Mouse (Mus musculus) c-Kit-negative CD71-positive TER-119-positive erythroid progenitor cells, embryonic 14.5 days (primary cell): Measurements from ENCODE around the gene Prkce.

Experiments used
- DNase-seq: peaks from one replicate; pipeline ENCODE4 v3.0.0-alpha.2; 2013; ENCODE audit warnings: low read depth, low spot score

The Prkce gene

DNA sequence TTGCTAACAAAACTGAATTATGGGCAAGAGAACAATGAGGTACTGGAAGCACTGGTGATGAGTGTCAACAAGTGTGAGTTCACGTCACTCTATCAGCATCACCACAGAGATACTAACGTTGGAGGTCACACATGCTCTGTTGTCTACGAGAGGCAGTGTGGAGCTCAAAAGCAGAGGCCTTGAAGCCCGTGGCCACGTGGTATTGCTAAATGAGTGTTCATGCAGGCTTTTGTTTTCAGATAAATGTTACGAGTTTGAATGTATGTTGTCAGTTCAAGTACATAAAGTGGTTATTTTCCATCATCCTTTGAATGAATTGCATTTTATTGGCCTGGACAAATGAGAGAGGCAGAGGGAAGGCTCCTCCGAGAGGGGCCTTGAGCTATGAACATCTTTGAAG lies 276.3 kb downstream of the Prkce start:
- DNase-seq = no peak

DNA sequence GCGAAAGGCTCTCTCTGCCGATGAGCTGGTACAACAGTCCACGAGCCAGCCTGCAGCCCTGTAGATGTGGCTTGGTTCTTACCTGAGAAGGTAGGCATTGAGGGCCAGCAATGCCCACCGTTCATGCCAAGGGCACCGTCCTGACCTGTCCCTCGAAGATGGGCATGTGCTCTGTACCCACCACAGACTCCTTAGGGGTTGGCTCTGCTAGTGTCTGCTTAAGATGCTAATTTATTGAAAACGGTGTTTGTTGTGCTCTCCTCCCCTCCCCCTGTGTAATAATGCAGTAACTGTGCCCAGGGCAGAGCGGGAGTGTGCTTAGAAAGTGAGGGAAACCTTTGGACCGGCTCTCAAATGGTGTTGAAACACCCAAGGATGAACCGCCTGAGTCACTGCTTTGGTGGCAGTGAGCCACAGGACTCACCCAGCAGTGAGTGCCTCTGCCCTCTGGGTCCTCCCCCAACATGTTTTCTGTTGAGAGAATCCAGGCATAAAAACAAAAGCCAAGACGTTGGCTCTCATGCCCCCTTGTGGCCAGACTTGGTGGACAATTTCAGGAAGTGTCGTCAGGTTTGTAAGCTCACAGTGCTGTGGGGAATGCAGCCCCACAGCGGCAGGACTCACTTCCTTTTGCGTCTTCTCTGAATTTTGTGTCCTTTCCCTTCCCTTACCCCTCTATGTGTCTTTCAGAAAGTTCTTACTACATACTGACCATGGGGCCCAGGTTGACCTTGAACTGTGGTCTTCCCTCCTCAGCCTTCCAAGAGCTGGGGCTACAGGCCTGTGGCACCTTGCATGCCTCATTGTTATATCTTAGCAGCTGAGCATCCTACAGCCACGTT lies 277.2 kb downstream of the Prkce start:
- peak; percentile 4 for DNase-seq

DNA sequence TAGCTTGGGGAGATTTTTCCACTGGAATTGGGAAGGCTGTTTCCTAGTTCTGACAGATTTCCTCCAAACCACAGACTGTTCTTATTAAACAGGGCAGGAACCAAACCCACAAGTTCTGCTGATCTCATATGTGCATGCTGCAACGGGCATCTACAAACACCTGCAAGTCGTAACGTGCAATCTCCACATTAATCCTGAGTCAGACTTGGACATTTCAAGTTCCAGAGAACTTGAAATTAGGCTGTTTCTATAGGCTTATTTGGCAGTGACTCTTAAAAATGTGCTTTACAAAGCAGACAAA lies 277.8 kb downstream of the Prkce start:
- DNase-seq = no peak

DNA sequence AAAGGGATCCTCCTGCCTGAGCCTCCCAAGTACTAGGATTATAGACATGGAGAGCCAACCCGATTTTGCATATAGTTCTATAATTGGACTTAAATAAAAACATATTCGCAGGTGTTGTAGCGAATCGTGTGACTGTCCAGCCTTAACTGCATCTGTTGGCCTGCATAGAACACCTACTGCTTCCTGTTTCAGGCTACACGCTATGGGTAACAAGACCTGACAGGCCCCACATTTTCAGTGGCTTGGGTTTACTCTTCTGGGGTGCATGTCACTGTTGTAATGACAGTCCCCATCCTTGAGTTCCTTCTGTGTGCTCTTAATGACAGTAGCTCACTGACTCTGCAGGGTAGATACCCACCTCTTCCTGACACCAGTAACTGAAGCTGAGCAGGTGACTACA lies 278.3 kb downstream of the Prkce start:
- no peak for DNase-seq

DNA sequence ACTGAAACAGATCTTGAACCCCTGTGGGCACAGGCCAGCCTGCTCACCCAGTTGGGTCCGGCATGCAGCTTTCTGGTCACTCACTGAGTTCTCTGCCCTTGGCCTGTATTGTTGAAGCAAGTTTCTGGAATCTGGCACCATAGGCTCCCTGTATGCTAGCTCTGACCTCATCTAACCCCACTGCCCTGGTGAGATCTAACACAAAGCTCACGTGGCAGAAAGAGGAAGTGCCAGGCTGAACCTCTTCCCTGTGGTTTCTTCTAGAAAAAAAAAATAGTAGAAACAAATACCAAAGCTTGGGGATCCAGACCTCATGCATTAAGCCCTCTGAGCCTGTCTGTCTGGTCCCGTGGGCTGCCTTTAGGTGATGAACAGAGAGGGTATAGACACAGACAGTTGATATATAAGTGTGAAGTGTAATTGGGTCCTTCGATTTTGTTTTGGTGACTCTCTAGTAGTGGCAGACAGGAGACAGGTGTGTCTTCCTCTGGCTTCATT lies 279.6 kb downstream of the Prkce start:
- no peak for DNase-seq

DNA sequence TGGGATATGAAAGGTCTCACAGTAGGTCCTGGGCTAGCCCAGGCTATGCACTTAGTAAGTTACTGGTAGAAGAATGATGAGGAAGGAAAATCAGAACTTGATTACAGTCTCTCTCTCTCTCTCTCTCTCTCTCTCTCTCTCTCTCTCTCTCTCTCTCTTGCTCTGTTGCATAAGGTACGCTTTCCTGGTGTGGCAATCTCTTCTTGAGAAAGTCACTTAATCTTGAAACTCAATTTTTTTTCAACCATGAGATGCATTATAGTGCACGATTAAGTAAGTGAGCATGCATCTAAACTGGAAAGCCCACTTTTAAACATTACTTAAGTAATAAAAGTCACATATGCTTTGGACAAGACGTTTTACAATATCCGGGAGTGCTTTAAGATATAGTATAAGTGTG lies 285.3 kb downstream of the Prkce start:
- DNase-seq = no peak

DNA sequence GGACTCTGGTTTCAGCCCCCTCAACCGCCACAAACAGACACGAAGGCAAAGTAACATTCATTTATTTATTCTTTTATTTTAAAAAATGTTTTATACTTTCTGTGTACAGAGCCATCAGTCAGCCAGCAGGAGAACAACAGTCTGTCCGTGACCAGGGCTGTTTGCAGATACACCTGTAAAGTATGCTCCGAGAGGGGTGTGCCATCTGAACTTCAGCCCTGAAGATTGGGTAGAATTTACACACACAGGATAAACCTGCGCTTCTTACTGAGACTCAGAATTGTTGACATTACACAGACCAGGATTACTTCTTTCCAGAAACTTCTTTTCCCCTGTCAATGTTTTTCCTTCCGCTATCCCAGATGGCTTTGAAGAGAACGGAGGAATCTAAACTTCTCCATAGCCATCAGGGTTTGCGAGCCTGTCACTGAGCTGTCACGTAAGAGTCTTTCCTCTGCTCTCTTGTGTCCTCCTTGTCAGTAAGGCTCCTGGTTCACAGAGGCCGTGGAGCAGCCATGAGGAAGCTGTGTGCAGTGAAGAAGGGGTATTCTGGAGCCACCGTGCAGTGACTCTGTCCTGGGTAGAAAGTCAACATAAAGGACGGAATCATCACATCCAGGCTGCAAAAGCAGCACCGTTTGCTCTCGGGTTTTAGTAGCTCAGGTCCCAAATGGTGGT lies 286.2 kb downstream of the Prkce start:
- no peak for DNase-seq

DNA sequence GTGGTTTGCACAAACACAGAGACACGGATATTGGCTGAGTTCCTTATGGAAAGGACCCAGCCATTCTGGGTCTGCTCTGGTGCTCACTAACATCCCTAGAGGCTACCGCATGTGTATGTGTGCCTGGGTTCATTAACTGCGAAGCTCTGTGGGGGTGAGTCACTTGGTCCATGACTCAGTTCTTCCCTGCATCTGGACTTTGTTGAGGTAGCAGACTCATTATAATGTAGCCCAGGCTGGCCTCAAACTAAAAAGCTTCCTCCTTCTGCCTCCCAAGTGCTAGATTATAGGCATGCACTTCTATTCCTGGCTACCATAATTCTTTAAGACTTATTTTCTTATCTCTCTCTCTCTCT lies 286.7 kb downstream of the Prkce start:
- DNase-seq = no peak

DNA sequence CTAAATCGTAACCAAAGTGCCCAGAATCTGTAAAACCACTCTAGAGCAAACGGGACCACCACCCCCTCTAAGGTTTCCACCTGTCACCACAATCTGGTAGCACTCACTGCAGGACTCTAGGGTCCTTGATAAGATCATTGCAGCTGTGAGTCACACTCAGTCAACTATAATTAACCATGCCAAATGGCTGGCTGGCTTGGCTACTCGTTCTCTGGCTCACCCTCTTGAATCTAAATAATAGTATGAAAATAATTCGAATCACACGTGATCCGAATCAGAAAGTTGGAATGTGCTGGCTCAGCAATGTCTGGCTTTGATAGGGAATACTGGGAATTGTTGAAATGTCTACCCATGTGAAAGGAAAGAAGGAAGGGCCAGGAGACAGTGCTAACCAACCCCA lies 288.9 kb downstream of the Prkce start:
- no peak for DNase-seq

DNA sequence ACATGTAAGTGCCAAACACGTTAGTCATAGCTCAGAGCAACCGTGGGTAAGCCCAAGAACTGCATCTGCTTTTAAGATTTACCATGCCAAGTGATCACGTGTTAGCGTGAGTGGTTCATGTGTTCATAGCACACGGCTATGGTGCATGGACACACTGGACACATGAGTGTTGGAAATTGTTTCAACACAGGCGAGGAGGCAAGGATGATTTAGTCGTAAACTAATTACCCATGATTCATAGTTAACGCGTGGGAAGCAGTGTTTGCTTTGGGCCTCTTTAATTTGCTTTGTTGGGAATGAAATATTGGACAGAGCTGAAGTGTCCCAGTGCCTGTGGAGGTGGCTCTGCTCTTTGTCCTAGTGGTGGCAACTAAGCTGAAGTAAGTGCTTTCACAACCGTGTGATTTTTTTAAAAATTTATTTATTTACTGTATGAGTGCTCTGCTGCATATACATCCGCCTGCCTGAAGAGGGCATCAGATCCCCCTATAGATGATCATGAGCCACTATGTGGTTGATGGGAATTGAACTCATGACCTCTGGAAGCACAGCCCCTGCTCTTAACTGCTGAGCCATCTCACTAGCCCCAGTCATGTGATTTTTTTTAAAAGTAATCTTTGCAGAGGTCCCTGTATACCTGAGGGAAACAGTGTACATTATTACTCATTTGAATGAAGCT lies 290.9 kb downstream of the Prkce start:
- no peak for DNase-seq

DNA sequence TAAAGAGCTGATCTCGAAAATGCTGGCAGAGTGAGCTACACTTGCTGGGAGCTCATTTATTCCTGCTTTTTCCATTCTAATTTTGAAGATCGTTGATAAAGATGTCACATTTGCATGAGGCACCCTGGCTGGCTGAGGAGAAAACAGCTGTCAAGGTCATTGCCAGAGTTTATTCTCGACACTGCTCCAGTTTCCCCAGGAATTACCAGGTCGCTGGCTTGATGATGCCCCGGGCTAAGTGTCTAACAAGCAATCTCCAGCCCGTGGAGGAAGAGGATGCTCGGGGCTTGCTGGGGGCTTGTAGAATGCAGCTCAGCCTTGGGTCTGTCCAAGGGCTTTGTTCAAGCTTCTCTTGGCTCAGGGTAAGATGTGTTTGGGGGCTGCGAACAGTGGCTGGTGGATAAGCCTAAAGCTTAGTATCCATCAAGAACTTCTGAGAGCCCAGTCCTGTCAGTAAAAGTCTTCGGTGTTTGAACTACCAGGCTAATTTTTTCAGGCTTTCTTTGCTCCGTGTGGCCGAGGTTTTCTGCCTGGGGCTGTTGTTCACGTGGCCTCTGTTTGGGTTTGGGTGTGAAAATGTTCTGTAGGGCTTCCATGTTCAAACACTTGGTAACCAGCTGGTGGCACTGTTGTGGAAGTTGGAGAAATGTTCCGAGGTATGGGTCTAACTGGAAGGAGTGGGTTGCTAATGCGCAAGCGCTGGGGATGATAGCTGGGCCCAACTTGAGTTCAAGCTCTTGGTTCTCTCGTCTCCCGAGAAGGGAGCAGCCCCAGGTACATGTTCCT lies 293.3 kb downstream of the Prkce start:
- no peak for DNase-seq

DNA sequence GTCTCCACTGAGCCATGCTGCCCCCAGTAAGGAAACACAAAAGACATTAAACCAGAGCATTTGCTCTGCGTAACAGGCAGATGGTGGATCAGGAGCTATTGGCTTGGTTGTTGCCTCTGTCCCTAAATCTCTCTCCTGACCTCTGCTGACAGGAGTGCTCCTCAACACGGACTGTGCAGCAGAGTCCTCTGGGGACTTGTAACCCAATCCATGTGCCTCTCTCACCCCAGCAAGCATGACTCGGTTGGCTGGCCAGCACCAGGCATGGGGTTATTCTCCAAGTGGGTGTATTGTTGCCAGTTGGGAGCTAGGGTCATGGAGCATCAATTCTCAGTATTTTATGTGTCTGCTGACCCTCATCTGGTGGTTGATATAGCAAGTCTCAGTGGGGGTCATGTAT lies 295.8 kb downstream of the Prkce start:
- DNase-seq = no peak

DNA sequence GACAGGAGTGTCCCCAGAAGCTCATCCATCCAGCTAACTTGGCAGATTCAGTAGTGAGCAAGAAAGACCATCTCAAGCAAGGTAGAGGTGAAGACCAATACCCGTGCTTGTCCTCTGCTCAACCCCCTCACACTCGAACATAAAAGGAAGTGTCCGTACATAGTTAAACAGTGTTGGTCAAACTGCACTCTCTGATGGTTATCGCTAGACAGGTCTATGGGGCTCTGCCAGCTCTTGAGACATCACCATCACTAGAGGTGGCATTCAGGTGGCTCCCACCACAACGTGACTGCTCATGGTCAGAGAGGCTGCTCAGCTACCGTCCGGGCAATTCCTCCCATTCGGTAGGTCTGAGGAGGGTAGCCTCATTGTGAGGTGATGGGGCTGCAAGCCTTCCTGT lies 296.6 kb downstream of the Prkce start:
- no peak for DNase-seq

DNA sequence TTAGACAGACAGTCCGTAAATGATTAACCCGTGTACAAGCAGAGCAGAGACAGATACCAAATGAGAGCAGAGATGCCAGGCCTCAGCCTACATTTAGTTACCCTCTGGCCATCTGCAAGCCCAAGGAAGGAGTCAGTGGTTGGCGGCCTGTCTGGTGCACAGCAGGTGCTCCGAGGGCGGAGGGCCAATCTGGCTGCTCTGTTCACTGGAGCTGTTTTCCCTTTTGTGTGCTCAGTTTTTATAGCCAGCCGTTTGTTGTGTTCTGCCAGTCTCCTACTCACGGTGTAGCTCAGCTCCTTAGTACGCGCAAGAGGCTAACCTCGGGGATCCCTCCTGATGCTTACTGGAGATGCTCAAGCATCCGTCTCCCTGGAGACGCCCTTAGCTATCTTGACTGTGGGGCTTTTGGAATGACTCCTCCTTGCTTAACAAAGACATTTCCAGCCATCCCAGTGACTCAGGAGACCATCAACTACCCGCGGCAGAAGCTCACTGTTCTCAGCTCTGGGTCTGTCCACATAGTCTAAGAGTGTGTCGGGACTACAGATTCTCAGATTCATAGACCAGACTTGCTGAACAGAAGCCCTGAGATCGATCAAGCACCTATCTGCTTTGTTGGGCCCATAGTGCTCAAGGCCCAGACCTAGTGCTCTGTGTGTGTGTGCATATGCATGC lies 297.2 kb downstream of the Prkce start:
- DNase-seq = no peak

DNA sequence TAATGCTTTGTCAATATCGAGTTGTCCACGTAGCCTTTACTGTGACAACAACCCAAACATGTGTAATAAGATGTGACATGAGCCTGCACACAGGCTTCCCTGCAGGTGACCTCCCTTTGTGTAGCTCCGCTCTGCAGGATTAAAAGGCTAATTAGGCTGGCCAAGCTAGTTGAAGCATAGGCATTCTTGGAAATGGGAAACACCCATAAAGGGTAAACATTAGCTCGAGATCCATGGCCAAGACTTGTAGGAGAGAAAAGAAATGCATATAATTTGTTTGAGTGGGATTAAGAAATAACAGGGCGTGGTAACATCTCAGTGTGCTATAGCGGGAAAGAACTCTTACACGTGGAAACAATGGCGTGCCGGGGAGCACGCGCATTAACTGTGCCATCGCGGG lies 298.3 kb downstream of the Prkce start:
- DNase-seq = no peak

DNA sequence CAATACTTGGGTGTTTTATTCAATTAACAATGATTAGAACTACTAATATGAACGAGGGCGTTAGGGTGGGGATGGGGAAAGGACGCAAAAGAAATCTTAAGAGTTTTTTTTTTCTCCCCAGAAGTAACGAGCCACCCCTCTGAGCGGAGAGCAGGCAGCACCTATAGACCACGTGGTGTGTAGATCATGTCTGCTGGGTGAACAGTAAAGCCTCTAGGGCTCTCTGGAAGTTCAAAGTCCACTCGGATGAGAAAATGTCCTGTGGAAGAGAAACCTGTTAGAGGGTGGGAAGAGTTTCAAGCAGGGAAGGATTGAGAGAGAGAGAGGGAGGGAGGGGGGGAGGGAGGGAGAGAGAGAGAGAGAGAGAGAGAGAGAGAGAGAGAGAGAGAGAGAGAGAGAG lies 298.8 kb downstream of the Prkce start:
- DNase-seq = no peak

DNA sequence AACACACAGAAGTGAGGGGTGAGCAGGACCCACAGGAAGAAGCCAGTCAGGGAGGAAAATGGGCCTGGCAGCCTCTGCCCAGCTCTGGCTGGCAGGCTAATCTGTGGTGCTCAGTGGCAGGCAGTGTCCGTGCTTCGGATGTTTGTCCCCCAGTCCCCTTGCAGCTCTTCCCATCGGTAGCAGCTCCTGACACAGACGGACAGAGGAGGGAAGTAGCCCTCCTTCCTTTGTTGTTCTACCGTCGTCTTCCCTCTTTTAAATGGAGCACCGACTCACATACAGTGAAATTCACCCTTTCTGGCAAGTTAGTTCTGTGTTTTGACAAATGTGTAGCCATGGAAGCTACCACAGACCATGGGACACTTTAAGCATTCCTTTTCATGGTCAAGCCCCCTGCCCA lies 299.3 kb downstream of the Prkce start:
- no peak for DNase-seq

DNA sequence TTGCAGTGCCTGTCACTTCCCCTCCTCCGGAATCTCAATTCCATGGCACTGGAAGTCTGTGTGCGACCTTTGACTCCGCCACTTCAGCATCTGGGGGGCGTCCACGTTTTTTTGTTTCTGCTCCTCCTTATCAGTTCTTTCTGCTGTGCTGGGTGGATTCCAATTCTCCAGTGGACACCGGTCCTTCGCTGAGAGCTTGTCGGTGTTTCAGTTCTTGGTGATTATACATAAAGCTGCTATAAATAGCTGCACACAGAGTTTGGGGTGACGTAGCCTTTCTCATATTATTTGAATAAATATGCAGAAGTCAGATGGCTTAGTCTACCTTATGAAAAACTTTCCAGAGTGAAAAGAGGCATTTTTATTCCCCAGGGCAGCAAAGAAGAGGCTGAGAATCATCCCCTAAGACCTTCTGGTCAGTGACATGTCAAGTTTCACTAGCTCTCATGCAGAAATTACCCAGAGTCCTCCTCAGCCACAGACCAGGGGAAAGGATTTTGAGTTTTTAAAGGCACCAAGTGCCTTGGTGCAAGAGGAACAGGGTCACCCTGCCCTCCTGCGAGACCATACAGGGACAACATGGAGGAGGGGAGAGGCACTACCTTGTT lies 299.8 kb downstream of the Prkce start:
- DNase-seq = no peak

DNA sequence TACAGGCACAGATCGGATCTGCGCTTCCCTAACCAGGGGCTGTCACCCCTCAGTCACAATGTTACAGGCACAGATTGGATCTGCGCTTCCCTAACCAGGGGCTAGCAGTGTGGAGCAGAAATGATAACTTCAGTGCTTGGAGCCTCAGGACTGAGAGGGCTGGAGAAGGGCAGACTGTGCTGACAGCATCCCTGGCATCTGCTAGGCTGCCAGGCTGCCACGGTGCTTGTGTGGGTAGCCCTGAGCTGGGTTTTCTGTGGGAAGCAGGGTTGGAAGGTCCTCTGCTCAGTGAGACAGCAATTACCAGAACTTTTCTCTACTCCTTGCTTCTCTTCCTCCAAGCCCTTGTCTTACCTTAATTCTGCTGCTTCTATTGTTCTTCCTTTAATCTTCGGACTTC lies 300.4 kb downstream of the Prkce start:
- no peak for DNase-seq

DNA sequence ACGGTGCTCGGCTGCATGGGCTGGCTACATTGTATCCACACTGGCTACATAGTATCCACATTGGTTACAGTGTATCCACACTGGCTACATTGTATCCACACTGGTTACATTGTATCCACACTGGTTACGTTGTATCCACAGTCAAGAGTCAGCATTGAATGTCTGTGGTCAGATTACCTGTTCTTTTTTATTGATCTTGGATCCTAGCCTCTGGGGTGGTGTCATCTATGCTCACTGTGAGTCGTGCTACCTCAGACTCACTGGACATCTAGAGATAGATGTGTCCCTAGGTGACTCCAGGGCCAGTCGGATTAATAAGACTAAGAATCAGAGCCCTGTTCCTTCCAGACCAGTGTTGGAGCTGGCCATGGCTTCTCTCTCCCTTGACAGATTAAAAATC lies 302.6 kb downstream of the Prkce start:
- no peak for DNase-seq

DNA sequence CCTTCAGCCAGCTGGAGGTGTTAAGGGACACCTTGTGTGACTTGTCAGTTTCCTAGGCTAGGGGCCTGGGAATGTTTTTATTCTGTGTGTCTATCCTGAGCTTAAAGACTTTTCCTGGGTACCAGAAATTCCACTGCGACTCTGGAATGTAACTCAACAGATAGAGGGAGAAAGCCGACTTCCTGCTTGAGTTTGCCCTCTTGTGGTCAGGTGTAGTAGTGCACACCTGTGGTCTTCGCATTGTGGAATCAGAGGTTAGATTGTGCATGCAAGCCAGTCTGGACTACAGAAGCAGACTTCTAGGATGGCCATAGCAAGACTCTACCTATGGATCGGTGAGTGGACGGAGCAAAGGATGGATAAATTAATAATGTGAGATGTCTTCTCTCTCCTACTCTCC lies 304.1 kb downstream of the Prkce start:
- DNase-seq = no peak
